Mouse (Mus musculus): ENCODE measurements around the gene Pde4b. TPM values are rescaled to one million over a fixed set of nuclear protein-coding genes. Genes with fewer than 3 reads are reported as not detected.
"Not testable (repeated sequence)": the region's sequence is repeated elsewhere in the genome, so short reads cannot be mapped to it uniquely, and the experiment has no call there.

Pde4b gene
- total RNA-seq (2021), result 10 to 100 TPM; 43.7 to 57.0 TPM

DNA sequence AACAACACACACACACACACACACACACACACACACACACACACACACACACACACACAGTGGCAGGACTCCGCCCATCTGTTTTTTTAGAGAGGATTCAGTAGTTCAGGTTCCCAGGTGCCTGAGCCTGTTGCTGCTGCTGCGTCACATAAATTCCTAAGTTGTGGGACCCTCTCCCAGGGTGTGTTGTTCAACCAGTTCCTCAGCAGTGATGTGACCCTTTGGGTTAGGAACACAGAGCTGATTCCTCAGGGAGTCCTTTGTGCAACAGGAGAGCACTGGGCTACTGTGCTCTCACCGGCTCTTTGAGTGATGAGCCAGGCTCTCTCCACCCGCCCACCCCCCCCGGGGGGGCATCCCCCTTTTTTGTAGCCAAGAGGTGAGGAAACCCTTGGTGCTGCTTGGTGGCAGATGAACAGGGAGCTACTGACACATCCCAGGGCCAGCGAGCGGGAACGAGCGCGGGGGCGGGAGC, at the start of gene Pde4b:
Pde4b (plus strand) TSS at position 453 of the 475 bp plus-strand sequence.
- no peak for DNase-seq
- intact Hi-C loops (cut with DNase I), result no loop called here

DNA sequence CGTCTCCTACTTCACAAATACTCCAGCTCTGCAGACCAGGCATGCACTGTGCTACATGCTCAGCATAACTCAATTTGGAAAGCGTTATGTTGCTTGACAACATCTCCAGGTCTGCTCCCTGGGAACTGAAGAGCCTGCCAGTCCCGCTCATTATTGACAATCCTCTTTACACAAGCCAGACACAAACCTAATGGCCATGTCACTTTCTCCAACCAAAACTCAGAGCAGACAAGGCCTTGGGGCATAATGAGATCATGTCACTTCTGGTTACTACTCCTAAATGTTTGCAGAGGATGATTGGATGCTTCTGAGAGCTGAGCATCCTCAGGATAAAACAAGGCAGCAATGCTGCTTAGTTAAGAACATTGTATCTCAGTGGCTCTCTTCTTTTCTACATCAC, 47.2 kb upstream of the Pde4b start:
- intact Hi-C loops (cut with DNase I), result no loop called here
- no peak for DNase-seq

DNA sequence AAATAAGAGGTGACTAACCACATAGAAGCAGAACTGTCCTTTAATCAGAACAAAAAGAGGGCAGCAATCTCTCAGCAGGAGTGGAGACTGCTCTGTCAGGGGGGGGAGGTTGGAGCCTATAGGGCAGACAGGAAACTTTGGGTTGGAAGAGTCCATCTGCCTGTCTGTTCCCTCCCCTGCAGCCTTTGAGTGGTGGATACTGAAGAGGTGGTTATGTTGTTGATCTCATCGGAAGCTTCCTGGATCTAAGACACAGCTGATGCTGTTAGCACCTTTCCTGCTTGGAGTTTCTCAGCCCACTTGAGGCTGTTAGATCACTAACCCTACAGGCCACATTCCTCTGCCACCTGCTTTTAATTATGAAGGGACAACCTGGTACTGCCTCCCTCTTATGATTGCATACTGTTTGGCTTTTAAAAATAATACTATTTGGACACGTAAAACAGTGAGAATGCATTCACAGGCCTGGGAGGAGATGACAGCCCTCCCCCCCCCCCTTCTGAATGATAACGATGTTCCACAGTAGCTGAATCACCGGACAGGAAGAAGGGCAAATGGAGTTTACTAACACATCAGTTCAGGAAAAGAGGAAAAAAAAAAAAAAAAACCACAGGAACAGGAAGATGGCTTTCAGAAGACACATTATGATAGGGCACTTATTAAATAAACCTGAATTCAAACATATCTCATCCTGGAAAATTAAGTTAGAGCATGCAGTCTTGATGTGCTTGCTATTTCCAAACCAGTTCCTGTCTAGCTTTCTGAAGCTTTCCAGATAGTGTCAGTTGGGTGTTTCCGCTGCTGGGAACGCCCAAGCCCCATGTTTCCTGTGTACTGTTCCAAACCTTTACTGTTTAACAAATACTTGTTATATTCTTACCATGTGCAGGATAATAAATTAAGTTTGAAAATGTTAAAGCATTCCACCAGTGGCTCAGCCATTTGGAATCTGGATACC, 41.9 kb upstream of the Pde4b start:
- intact Hi-C loops (cut with DNase I), result no loop called here
- DNase-seq, result peak; percentile 12 to 36

DNA sequence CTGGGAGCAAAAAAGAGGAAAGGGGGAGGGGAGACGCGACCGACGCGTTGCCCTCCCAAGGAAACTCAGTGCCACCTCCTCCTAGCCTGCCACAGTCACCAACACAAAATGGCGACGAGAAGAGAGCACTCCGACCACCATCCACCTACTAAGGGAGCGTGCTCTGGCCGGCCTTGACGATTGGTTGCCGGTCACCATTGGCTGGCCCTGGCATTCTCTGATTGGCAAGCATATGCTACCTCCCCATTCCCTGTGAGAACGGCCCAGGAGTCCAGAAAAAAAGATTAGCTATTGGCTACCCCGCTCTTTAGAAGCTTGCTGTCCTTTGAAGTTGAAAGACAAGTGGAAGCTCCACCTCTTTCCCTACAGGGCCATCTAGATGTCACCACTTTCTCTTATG, 38.0 kb upstream of the Pde4b start:
- intact Hi-C loops (cut with DNase I); DNase-seq: not testable (repeated sequence)

DNA sequence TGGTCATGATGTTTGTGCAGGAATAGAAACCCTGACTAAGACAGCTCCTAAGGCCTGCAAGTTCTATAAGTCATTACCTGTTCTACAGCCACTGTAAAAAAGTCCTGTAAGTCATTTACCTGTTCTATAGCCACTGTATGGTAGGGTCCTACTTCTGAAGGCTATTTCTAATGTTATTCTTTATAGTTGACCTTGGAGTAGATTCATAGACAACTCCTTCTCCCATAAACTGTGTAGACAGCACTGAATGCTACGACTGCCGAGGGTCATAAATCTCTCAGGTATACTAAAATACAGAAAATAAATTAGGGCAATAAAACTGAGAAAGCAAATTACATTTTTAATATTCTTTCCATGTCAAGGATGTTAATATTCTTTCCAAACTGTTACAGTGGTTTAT, 26.0 kb upstream of the Pde4b start:
- DNase-seq, result no peak
- intact Hi-C loops (cut with DNase I), result no loop called here

DNA sequence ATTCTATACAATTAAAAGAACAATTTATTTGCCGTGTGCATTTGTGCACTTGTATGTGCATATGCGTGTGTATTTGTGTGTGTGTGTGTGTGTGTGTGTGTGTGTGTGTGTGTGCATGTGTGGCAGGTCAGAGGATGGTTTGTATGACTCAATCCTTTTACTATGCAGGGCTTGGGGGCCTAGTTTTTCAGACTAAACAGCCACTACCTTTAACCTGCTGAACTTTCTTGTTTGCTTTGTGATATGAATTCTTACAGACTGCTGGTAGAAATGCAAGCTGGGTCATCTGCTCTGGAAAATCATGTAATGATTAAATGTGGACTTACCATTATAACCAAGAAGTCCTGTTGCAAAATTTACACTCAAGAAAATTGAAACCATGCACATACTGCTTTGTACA, 18.0 kb upstream of the Pde4b start:
- intact Hi-C loops (cut with DNase I), result no loop called here
- no peak for DNase-seq

DNA sequence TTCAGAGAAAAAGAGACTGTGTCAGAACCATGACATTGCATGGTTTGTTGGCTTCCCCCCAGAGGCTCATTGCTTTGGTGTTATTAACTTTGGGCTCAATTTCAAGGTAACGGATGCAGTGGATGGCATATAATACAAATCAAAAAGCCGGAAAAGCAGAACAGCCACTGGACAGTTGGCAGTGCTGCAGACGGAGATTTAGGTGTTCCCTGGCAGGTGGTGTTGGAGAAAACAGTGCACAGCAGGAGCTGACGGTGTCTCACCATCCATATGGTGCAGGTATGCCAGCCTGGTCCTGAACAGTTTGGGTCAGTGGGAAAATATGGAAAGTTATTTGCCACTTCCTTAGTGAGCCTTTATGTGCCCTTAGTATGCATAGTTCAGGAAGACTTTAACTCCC, 1.0 kb upstream of the Pde4b start:
- intact Hi-C loops (cut with DNase I), result no loop called here
- no peak for DNase-seq

DNA sequence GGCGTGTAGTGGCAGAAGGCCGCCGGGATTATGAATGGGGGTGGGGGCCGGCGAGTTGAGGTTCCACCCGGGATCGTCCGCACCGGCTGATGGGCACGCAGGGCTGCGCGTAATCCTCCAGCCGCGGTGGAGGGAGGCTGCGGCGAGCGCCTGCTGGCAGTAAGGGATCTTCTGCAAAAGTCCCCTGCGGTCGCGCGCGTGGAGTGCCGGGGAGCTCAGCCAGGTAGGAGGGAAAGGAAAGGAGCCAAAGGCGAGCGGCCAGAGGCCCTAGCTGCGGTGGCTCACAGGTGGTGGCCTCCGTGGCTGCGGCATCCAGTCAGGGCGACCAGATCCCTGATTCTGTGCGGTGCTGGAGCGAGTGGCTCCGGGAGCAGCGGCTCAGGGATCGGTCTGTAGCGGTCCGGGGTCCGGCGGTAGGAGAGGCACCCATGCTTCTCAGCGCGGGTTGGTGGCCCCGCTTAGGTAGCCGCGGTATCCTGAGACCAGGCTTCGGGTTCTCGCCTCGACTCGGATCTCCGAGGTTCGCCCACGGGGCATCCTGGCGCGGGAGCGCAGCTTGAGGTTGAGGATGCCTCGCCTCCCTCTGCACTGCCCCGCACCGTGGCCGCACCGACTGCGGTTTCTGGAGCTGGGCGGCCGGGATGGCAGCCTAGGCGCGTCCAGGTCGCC, 357 bp downstream of the Pde4b start:
- intact Hi-C loops (cut with DNase I), result no loop called here
- peak; percentile 4 to 11 for DNase-seq

DNA sequence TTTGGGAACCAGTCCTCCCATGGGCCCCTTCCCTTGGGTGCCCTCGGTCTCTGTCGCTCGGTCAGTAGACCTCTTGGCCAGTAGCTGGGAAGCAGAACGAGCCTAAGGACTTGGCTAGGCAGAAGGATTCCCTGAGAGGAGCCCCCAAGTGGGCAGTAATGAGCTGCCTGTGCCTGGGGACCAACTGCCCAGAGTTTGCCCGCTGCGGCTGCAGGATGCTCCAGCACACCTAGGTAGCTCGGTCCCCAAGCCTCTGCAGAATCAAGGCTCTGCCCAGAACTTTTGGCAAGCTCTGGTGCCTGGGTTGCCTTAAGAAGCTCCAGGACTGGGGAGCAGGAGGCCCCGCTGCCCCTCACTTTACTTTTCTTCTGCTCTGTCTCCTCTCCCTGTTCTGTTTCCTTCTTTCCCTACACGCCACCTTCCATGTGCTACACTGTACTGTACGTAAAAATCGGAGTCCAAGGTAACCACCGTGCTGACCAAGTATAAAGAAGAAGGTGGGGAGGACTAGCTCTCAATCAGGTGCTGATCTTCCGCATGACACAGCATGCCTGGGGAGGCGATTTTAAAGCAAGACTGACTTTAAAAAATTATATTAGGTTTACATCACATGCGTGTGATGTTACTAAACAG, 1.0 kb downstream of the Pde4b start:
- intact Hi-C loops (cut with DNase I), result no loop called here
- DNase-seq, result no peak

DNA sequence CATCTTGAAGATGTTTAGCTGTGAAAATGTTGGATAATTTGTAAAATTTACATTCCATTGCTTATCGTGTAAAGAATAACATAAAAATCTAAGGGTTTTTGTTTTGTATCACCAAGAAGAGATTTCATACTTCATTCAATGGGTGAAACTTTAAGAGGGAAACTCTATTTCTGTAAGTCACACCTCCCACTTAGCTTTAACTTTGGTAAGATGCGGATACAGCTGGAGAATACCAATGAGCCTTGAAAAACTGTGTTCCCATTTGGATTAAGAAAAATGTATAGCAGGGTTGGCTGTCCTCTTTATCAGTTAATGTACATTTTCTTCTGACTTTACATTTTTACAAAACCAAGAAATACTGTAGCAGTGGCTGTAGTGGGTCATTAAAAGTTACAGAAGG, 8.5 kb downstream of the Pde4b start:
- intact Hi-C loops (cut with DNase I), result no loop called here

DNA sequence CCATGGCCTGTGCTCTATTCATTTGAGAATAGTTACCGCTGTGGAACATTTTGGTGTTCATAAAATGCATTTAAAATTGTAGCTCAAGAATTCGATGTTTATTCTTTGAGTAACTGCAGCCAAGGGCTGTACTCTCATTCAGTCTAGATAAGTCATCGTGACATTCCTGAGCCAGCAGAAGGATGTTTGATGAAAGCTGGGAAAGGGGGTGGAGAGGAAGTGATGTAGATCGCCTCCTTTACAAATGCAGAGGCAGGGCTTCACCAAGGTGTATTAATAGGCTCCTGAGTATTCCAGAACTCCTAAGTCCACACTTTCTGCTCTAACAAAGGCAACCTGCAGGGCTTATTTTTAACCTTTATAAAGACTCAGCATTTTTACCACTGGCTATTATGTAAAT, 14.9 kb downstream of the Pde4b start:
- intact Hi-C loops (cut with DNase I), result no loop called here
- DNase-seq, result no peak

More for the DNA sequence above, 8.5 kb downstream of the Pde4b start:
- DNase-seq, result no peak

DNA sequence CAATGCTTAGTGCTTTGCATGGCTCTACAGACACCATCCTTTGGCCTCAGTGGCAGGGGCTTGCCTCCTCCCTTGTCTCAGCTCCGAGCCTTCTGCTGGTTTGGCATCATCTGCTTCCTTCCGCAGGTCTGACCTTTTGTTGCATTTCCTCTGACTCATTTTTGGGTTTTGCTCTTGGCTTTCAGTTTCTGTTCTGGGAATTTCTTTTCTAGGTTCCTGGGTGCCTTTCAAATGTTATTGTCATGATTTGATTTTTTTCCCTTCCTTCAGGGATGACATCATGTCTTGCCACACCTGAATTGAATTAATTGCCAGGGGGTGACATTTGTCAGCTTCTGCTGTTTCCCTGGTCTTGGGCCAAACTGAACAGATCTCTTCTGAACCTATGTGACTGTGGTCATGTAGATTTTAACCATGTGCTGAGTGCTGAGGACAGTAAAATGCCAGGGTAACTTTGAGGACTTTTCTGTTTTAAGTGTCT, 17.2 kb downstream of the Pde4b start:
- intact Hi-C loops (cut with DNase I), result no loop called here
- DNase-seq, result peak in 1 of 2 experiments; percentile 8

DNA sequence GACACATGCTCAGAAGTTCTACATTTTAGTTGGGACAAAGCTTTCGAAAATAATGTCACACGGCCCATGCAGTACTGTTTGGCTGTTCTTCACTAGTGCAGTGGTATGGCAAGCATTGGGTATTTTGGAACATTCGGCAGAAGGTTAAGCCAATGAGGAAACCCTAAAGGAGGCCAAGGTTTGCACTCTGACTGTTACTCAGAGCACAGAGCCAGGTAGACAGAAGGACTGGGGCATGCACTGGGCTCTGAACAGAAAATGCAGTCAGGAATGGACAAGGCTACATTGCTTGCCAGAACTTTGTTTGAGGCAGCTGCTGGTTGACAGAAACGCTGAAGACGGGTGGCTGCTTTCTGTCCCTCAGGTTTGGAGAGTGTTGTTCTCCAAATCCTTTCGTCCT, 19.4 kb downstream of the Pde4b start:
- no peak for DNase-seq
- intact Hi-C loops (cut with DNase I), result no loop called here

DNA sequence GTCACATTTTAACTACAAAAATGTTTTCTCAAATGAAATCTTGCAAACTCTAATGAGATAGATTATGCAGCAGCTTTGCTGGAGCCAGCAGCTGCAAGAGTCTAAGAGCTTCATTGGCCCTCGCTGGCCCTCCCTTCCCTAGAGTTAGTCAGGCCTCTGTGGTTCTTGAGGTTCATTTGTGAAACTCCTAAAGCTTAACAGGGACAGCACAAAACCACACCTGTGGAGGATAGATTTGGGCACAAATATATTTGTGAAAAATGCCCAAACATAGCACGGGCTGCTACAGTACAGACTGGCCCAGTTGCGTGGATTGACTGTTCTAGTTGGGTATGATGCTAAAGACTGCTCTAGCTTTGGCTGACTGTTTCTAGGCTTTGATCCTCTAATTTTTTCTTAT, 32.1 kb downstream of the Pde4b start:
- no peak for DNase-seq
- intact Hi-C loops (cut with DNase I), result no loop called here

DNA sequence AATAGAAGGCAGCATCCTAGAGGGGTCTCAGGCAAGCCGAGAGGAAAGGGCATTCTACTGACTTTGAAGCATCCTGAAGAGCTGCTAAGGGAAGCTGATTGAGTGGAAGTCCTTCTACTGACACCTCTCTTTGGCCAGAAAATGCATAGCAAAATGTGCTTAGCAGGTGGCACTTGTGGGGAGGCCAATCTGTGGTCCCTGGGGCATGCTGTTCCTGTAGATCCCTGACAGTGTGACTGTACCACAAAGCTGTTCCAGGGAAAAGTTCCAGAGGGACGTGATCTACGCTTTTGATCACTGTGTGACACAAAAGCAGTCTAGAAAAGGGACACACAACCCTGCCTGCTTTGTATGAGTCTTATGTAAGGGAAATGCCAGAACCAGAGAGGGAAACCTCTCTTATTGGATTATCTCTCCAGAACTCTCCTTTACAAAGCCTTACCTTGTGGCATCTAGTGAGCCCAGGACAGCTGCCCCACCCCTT, 49.1 kb downstream of the Pde4b start:
- no peak for DNase-seq
- intact Hi-C loops (cut with DNase I), result no loop called here

DNA sequence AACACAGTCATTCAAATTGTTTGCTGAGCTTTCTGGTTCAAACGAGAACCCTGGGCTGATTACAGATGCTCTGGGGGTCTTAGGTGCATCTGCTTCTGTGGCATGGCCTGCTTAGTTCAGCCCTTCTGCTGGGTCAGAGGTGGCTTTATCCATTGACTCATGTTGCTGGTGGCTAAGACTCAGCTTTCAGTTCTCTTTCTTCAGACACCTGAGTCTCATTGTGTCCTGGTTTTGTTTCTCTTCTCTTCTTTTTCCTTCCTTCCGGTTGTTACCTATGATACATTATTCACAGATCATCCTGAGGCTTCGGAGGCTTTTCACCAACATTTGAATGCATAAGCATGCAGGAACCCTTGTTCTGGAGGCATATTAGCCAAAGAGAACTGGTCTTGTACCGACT, 51.0 kb downstream of the Pde4b start:
- intact Hi-C loops (cut with DNase I), result no loop called here
- no peak for DNase-seq

DNA sequence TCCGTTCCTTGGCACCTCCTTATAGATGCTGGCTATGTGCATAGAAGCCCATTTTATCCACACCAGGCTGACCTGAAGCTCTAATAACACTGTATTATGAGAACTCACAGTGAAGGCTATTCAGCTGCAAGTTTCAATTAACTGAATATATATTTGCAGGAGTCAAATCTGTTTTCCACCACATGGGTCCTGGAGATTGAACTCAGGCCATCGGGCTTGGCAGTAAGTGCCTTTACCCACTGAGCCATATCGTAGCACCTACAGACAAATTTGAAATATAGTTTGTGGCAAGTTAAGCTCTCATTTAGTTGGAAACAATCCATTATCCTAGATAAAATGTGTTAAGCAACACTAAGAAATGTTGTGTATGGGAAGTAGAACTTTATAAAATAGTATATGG, 53.9 kb downstream of the Pde4b start:
- DNase-seq, result no peak
- intact Hi-C loops (cut with DNase I), result no loop called here

DNA sequence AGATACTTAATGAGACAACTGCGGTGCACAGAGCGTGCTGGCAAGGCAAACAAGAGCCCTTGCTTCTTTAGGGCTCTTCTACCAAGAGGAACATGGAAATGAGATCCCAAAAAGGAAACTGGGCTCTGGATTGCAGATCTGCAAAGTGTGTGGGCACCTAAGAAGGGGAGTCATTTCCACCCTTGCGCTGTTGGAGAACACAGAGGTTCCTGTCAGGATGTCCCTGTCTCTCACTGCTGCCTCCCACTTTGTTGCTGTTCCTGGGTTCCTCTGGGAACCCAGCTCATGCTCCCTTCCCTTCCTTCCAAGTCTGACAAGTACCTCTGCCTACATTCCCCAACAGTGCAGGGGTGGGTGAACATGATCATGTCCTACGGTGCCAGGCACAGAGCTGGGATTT, 61.4 kb downstream of the Pde4b start:
- no peak for DNase-seq
- intact Hi-C loops (cut with DNase I), result no loop called here

DNA sequence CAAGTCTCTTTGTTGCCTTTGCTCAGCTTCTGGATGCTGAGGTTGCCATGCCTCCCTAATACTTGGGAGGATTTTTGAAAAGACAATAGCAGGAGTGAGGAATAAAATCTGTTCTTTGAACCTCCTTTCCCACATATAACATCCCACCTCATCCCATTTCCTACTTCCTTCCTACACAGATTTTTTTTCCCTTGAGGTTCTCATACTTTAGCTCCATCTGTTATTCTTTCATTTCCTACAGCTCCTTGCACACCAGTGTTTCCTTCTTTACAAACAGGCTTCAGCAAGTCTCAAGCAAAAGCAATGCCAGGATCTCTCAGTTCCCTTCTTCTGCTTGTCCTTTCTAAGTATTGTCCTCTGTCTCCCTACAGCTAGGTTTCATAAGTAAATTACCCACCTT, 71.8 kb downstream of the Pde4b start:
- no peak for DNase-seq
- intact Hi-C loops (cut with DNase I), result no loop called here

DNA sequence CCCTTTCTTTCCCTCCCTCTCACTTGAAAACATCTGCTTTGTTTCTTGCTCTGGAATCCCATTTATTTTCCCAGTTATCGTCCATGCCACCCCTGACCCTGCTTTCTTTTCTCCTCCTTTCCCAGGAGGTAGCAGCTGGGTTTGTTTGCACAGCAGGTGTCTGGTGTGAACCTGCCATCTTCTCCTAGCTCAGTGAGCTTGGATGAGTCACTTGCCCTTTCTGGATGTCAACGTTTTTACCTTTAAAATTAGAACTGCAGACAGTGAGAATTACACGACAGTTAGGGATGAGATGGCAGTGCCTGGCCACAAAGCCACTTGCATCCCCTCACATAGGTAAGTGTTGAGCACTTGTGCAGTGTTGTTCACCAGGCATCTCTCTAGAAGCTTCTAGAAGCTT, 84.3 kb downstream of the Pde4b start:
- DNase-seq, result no peak
- intact Hi-C loops (cut with DNase I), result no loop called here

DNA sequence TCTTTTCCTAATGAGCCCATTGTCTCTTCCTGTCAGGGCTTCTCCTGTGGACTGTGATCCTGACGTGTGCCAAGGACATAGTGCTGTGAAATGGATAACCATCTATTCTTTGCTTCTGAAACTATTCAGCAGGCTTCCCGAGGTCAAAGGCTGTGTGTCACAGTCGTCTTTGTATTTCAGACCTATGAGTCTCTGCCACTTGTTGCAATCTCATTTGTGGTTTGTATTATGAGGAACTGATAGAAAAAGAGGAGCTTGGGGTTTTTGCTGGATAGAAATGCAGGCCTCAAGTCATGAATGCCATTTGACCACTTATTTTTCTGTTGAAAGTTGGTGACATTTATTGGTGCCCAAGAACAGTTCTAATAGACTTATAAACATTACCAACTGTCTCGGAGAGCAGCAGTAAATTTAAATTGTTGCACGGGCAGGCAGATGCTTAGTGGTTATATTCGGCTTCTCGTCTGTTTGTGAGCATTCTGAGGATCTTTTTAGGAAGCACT, 85.4 kb downstream of the Pde4b start:
- DNase-seq, result no peak
- intact Hi-C loops (cut with DNase I), result no loop called here
